Mouse (Mus musculus) colon, adult 2 months (tissue): ENCODE data around the gene Gm20594. TPM values are rescaled to one million over a fixed set of nuclear protein-coding genes. Genes with fewer than 3 reads are reported as not detected.

Source experiments
- polyA plus RNA-seq: library from polyadenylated mRNA; depleted of rRNA; stranded (reverse); fragments of >200 nt; gene quantifications from 2 replicates; pipeline ENCODE4 v1.2.3, GENCODE M21; 2012; rRNA removed

Gm20594 gene
- polyA plus RNA-seq: not detected in 2 replicates

DNA sequence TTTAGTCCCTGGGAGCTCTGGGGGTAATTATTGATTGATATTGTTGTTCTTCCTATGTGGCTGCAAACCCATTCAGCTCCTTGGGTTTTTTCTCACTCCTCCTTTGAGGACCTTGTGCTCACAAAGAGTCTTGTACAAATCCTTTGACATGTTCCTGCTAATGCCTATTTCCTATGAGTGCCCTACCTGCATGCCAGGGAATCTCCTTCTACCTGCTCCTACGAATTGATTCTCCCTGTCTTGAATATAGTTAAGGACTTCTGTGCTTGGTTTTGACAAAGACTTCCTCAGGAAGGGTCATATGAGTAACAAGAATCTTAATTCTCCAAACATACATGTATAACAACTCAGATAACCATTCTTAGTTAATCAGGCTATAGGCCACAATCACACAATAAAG, at the start of gene Gm20594:
Gene Gm20594 (plus strand): TSS at position 301 of the 400 bp plus-strand sequence.

Other genes with a start within 250 kb of the Gm20594 start
- gene Lrrtm4, start 201.0 kb downstream of the Gm20594 start, polyA plus RNA-seq: 0.09 TPM in 1 of 2 replicates, not detected in the other